In the genomic region with DNA sequence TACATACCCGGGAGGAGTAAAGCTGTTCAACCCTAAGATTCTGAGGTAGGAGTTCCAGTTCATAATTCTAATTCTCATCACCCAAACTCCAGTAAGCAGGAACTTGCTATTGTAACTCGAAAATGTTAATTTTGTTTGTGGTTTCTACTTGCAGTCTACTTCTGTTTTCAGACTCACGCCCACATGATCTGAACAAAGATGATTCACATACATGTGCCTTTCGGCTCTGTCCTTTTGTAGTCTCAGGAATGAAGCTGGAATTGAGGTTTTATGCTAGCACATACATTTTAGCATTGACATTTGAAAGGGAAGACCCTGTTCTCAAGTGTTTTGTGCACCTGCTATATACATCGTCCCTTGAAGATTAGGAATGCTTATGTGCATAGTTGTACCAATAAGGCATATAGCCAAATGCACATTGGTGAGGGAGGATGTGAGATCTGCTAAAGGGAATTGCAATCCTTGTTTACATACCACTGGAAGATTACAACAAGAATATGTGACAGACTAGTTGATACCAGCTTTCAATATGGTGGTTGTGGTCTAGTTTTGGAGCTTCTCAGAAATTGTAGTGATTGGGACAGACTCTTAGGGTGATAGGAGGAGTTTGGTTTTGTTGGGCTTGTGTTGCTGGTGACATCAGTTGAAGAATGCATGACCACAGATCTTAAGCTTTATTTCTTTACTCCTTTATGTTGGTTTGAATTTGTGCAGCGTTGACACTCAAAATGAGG, we compare ENCODE assay signal across 13 mouse cellular contexts. TPM values are rescaled to one million over a fixed set of nuclear protein-coding genes. Genes with fewer than 3 reads are reported as not detected.
DNase-seq lines count a peak whose midpoint lies in the region; ATAC-seq and TF ChIP-seq lines count a peak whose summit lies in the region.
"Had no signal": no experiment of that assay in that cellular context is flagged by ENCODE, and none has a peak within 500 bp of the region (broad histone marks: within the 10 kb centered on the region; RNA-seq: fewer than 3 reads in every experiment).

No protein-coding gene starts in this region.

- TF ChIP-seq POLR2A in kidney, adult 2 months (IDR thresholded peaks at IDR 0.05; ENCODE audit: low read depth, low read length): no peak

- no peaks in the 10 kb centered on the region for H3K27me3 ChIP-seq in kidney, adult 2 months (replicated peaks; ENCODE audit: control insufficient read depth, insufficient read depth, low read length)
- H3K27me3 ChIP-seq: lung, embryonic 15.5 days had no signal

- ATAC-seq in inflammation-experienced regulatory T-cells, adult 6 months: peak; percentile 77
- ATAC-seq: hindbrain, embryonic 16.5 days had no signal

- WGBS in kidney, adult 2 months: 78% methylated on average over 6 of the region's 6 CpGs

- DNase-seq in kidney, adult 2 months: no peak
- no peak for DNase-seq in kidney, postnatal 25 days
- DNase-seq in A20 (ENCODE audit: low read depth, low spot score): peak; percentile 41
- DNase-seq in Muller cell, postnatal 12 days (ENCODE audit: inconsistent ontology term): peak; percentile 26
- no peak for DNase-seq in embryo, embryonic 9.5 days (ENCODE audit: extremely low spot score)
- no peak for DNase-seq in thymus, postnatal 0 days (ENCODE audit: low spot score)
- DNase-seq in ovary, adult 18-20 months (ENCODE audit: low spot score): no peak
- DNase-seq: cerebellum, adult 11 months; gastrocnemius, postnatal 14 days had no signal

- no peak overlapping the region for H3K4me3 ChIP-seq in kidney, adult 2 months (ENCODE audit: insufficient read depth, low read depth, low read length)
- H3K4me3 ChIP-seq: forebrain, embryonic 10.5 days; lung, embryonic 15.5 days had no signal

- peak overlapping the region; percentile 91 for H3K27ac ChIP-seq in kidney, adult 2 months (ENCODE audit: insufficient read depth, low read depth, low read length)
- H3K27ac ChIP-seq: forebrain, embryonic 10.5 days had no signal

- no peak for TF ChIP-seq CTCF in kidney, adult 2 months (conservative IDR thresholded peaks at IDR 0.05; ENCODE audit: insufficient read depth, insufficient read length, low read depth, low read length)

- no peaks in the 10 kb centered on the region for H3K36me3 ChIP-seq in kidney, adult 2 months (ENCODE audit: control insufficient read depth, insufficient read depth, low read length)
- H3K36me3 ChIP-seq: forebrain, embryonic 10.5 days; lung, embryonic 15.5 days had no signal

- H3K4me1 ChIP-seq in kidney, adult 2 months (ENCODE audit: control insufficient read depth, insufficient read depth, low read length): peaks cover 23% of the 10 kb centered on the region
- H3K4me1 ChIP-seq: forebrain, embryonic 10.5 days had no signal

RNA-seq across cellular contexts. Expression of gene Mdfic, which starts 8.6 kb away (rescaled TPM):
- 9.7 and 10.5 TPM in 2 replicates for polyA plus RNA-seq in kidney, adult 2 months (2012; rRNA removed)
- 10 to 100 TPM; 19.5 to 28.0 (median 21.3) TPM for polyA plus RNA-seq in inflammation-experienced regulatory T-cells, adult 6 months (2017; shearing (Covaris generic))
- 2.0 and 2.2 TPM in 2 replicates for polyA plus RNA-seq in thymus, postnatal 0 days (2015; fragmentation: Nextera tagmentation; extraction: Ambion mirVana)

Comparison
In these comparisons a context has a peak if more than half of its experiments do, and no peak if none do; other contexts are left out.
1. DNase-seq: peak in A20 (single experiment) and Muller cell, postnatal 12 days (single experiment); none in kidney, adult 2 months (single experiment), kidney, postnatal 25 days (0 of 2), embryo, embryonic 9.5 days (single experiment), thymus, postnatal 0 days (single experiment) and ovary, adult 18-20 months (single experiment).